Mouse (Mus musculus) heart, embryonic 12.5 days (tissue): ENCODE measurements around the gene Camkv. TPM values are rescaled to one million over a fixed set of nuclear protein-coding genes. Genes with fewer than 3 reads are reported as not detected.

ENCODE experiments used
- ATAC-seq: fragments of 200-750 bp; cut with Nextera tagmentation; 2 replicates; pipeline ENCODE4 v1.8.0; 2017; ENCODE audit warnings: moderate TSS enrichment, moderate library complexity; ENCODE audit not compliant: insufficient number of reproducible peaks, low FRiP score
- H3K27ac ChIP-seq: fragments of 300-500 bp; sonication (generic); 2 replicates; pipeline ENCODE4 v1.5.1; 2016; ENCODE audit warnings: mild to moderate bottlenecking, moderate library complexity; ENCODE audit not compliant: poor library complexity, severe bottlenecking
- H3K27me3 ChIP-seq: fragments of 300-500 bp; sonication (generic); replicated peaks from 2 replicates; pipeline ENCODE4 v1.6.1; 2016; ENCODE audit warnings: mild to moderate bottlenecking, moderate library complexity
- H3K36me3 ChIP-seq: fragments of 300-500 bp; sonication (generic); 2 replicates; pipeline ENCODE4 v1.6.1; 2016; ENCODE audit warnings: mild to moderate bottlenecking, moderate library complexity
- H3K4me1 ChIP-seq: fragments of 300-500 bp; sonication (generic); replicated peaks from 2 replicates; pipeline ENCODE4 v1.6.1; 2016; ENCODE audit warnings: mild to moderate bottlenecking
- H3K4me2 ChIP-seq: fragments of 300-500 bp; sonication (generic); 2 replicates; pipeline ENCODE4 v1.6.1; 2016; ENCODE audit warnings: mild to moderate bottlenecking, moderate library complexity
- H3K4me3 ChIP-seq: fragments of 300-500 bp; sonication (generic); 2 replicates; pipeline ENCODE4 v1.5.1; 2016; ENCODE audit warnings: mild to moderate bottlenecking
- H3K9ac ChIP-seq: fragments of 300-500 bp; sonication (generic); 2 replicates; pipeline ENCODE4 v1.6.1; 2016; ENCODE audit warnings: mild to moderate bottlenecking, moderate library complexity
- H3K9me3 ChIP-seq: fragments of 300-500 bp; sonication (generic); replicated peaks from 2 replicates; pipeline ENCODE4 v1.6.1; 2016; ENCODE audit warnings: mild to moderate bottlenecking, moderate library complexity
- WGBS: fragments of 180-500 bp; shearing (Covaris S2); methylation state at CpG from one replicate; pipeline ENCODE4 v1.1.7; 2016; 5-methylcytosine and 5-hydroxymethylcytosine counted together
- polyA plus RNA-seq: library from polyadenylated mRNA; unstranded; fragments of >200 nt; fragmentation: Nextera tagmentation; extraction: Ambion mirVana; gene quantifications from 2 replicates; pipeline ENCODE4 v1.2.1, GENCODE M21; 2016

The Camkv gene
- polyA plus RNA-seq, 1 experiment from 2014 or later: 0.56 TPM

DNA sequence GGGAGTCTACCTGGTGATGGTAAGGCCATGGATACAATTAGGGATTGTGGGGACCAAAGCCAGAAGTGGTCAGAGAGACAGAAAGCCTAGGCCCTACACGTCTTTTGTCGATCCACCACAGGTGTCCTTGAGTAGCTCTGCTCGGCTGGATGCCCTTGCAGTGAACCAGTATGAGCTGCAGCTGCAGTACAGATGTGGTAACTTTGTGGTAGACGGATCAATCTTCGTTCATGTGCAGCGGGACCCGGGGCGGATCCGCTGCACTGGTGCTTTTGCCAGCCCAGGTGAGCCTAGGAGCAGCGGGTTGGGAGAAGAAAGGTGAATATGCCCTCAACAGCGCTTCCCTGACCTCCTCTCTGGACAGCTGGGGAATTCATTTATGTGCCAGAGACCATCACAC lies 57.5 kb downstream of the Camkv start:
- 93% methylated on average over 11 of the region's 11 CpGs for WGBS
- no peak overlapping the region for H3K27ac ChIP-seq

DNA sequence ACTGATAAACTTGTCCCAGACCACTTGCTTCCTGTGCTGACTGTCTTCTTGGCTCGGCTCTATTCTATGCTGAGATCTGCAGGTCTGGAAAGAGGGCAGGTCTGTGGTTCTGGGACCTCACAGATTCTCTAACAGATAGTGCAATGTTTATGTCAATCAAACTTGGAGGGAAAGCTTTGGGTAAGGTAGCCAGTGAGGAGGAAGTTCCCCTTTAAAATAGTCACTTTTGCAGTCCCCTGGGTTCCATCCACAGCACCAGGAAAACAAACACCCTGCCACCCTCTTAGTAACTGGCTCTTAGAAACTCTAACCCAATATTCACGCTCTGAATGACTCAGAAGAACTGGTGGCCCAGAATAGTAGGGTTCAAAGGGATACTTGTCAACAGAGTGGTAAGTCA lies 59.0 kb downstream of the Camkv start:
- Histone ChIP-seq H3K27ac (0 out of 2 replicates have a peak overlapping the region, but pooled peaks have one; percentile 5), H3K4me2 (no peak overlapping the region), H3K4me3 (no peak overlapping the region), H3K36me3 (no peaks in the 10 kb centered on the region), H3K27me3 (0 out of 2 replicates have a peak, but pooled peaks cover 3% of the 10 kb centered on the region), H3K4me1 (peaks cover 13% of the 10 kb centered on the region), H3K9ac (0 out of 2 replicates have a peak overlapping the region, but pooled peaks have one; percentile 10), H3K9me3 (no peaks in the 10 kb centered on the region)
- no peak for ATAC-seq
- WGBS: 28% methylated on average over 2 of the region's 2 CpGs

More for the DNA sequence above, 57.5 kb downstream of the Camkv start:
- ATAC-seq: no peak
- Histone ChIP-seq H3K27me3 (no peaks in the 10 kb centered on the region), H3K4me2 (no peak overlapping the region), H3K36me3 (no peaks in the 10 kb centered on the region), H3K4me3 (no peak overlapping the region), H3K9ac (no peak overlapping the region), H3K4me1 (peaks cover 13% of the 10 kb centered on the region), H3K9me3 (no peaks in the 10 kb centered on the region)

DNA sequence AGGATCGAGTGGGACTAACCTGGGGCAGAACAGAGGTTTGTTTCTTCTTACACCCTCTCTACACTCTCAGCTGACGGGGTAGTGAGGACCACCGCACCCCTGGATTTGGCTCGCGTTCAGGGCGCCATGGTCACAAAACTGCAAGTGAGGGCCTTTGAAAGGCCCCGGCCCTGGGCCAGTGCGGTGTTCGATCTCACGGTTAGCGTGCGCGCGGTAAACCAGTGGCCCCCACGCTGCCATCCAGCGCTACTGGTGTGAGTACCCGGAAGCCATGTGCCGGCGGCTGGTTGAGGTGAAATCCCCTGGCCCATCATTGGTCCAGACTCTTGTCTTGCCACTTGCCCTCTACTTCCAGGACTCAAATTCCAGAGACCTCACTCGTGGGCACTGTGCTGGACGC lies 60.0 kb downstream of the Camkv start:
- Histone ChIP-seq H3K4me2 (no peak overlapping the region), H3K4me3 (no peak overlapping the region), H3K27me3 (0 out of 2 replicates have a peak, but pooled peaks cover 3% of the 10 kb centered on the region), H3K4me1 (peaks cover 13% of the 10 kb centered on the region), H3K27ac (no peak overlapping the region), H3K9me3 (no peaks in the 10 kb centered on the region), H3K36me3 (no peaks in the 10 kb centered on the region), H3K9ac (no peak overlapping the region)
- no peak for ATAC-seq
- WGBS: 88% methylated on average over 21 of the region's 21 CpGs

DNA sequence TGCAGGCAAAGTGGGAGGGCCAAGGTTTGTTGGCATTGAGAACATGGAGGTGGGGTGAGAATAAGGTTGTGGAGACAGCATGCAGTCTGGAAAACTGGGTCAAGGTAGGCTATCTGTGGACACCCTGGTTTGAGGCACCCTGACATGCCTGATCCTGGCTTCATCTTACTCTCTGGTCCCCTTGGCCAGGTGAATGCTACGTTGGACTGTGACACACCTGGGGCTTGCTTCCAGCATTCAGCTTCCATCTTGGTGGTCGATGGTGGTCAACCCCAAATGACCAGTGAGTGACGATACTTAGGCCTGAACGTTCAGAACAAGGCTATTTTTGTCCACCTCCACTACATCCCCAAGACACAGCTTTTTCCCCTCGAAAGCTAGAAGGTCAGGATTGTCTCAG lies 60.6 kb downstream of the Camkv start, which contains the start of gene Gm20662:
Gm20662 (plus strand) TSS at position 301 of the 400 bp plus-strand sequence.
- H3K4me2 ChIP-seq: no peak within 1 kb of the TSS
- H3K27me3 ChIP-seq: 0 out of 2 replicates have a peak, but pooled peaks cover 3% of the 10 kb centered on the region
- H3K9ac ChIP-seq: no peak within 1 kb of the TSS
- H3K4me1 ChIP-seq: peaks cover 13% of the 10 kb centered on the region
- 83% methylated on average over 5 of the region's 5 CpGs for WGBS
- no peak within 1 kb of the TSS for H3K4me3 ChIP-seq
- H3K9me3 ChIP-seq: no peaks in the 10 kb centered on the region
- no peak for ATAC-seq
- H3K27ac ChIP-seq: no peak within 1 kb of the TSS
- H3K36me3 ChIP-seq: no peaks in the 10 kb centered on the region

Other genes starting within 250 kb of the Camkv start
- gene Sema3f, start 225.2 kb upstream of the Camkv start, polyA plus RNA-seq: 8.1 and 8.4 TPM in 2 replicates
- 127 and 137 TPM in 2 replicates for gene Rbm5, start 164.7 kb upstream of the Camkv start, polyA plus RNA-seq
- 56.4 and 61.8 TPM in 2 replicates for gene Rbm6, start 62.4 kb upstream of the Camkv start, polyA plus RNA-seq
- gene Mon1a, start 47.5 kb upstream of the Camkv start, polyA plus RNA-seq: 9.3 and 9.9 TPM in 2 replicates
- gene Mst1r, start 28.8 kb upstream of the Camkv start, polyA plus RNA-seq: 4.5 and 5.2 TPM in 2 replicates
- gene Actl11, start 7.2 kb upstream of the Camkv start, polyA plus RNA-seq: not detected in 2 replicates
- gene Traip, start 14.5 kb downstream of the Camkv start, polyA plus RNA-seq: 12.4 and 13.1 TPM in 2 replicates
- gene Uba7, start 39.8 kb downstream of the Camkv start, polyA plus RNA-seq: 42.9 and 45.7 TPM in 2 replicates
- gene Gm20661, start 47.4 kb downstream of the Camkv start, polyA plus RNA-seq: 4.4 and 5.2 TPM in 2 replicates
- 41.9 and 43.9 TPM in 2 replicates for gene Inka1, start 50.2 kb downstream of the Camkv start, polyA plus RNA-seq
- 6.8 and 11.4 TPM in 2 replicates for gene Cdhr4, start 56.8 kb downstream of the Camkv start, polyA plus RNA-seq
- gene Gm20662, start 60.7 kb downstream of the Camkv start, polyA plus RNA-seq: 1.5 TPM in 2 replicates
- 50.2 and 52.4 TPM in 2 replicates for gene Ip6k1, start 66.8 kb downstream of the Camkv start, polyA plus RNA-seq
- 23.2 and 24.5 TPM in 2 replicates for gene Gmppb, start 113.6 kb downstream of the Camkv start, polyA plus RNA-seq
- 2.4 and 3.1 TPM in 2 replicates for gene Amigo3, start 117.5 kb downstream of the Camkv start, polyA plus RNA-seq
- gene Mst1, start 144.8 kb downstream of the Camkv start, polyA plus RNA-seq: 0.31 and 0.37 TPM in 2 replicates
- gene Rnf123, start 147.7 kb downstream of the Camkv start, polyA plus RNA-seq: 32.8 and 37.0 TPM in 2 replicates
- gene Apeh, start 158.9 kb downstream of the Camkv start, polyA plus RNA-seq: 48.0 and 51.1 TPM in 2 replicates